Mouse (Mus musculus) myocyte (in vitro differentiated cells): ENCODE measurements around the gene Galnt6.

Source experiments
- E2F4 ChIP-seq: IDR thresholded peaks from one replicate; pipeline ENCODE4 v1.6.1; 2011; ENCODE audit warnings: mild to moderate bottlenecking, control low read depth, moderate library complexity; ENCODE audit not compliant: insufficient read depth
- MAX ChIP-seq: IDR thresholded peaks from one replicate; pipeline ENCODE4 v1.6.1; 2011; ENCODE audit warnings: low read depth, mild to moderate bottlenecking, control low read depth
- MYOG ChIP-seq, 3 experiments: IDR thresholded peaks; one replicate each; pipeline ENCODE4 v1.6.1; 2011; ENCODE audit warnings: control low read depth in 2 of 3, low read depth in 2 of 3, mild to moderate bottlenecking in 2 of 3; ENCODE audit not compliant: insufficient read length in 2 of 3, control insufficient read depth in 1 of 3, insufficient read depth in 1 of 3
- POLR2A ChIP-seq: IDR thresholded peaks from one replicate; pipeline ENCODE4 v1.6.1; 2011; ENCODE audit warnings: low read depth, mild to moderate bottlenecking, control low read depth, moderate library complexity; ENCODE audit not compliant: insufficient read length
- POLR2AphosphoS2 ChIP-seq: IDR thresholded peaks from one replicate; pipeline ENCODE4 v1.6.1; 2011; ENCODE audit warnings: low read depth, control low read depth; ENCODE audit not compliant: insufficient read length

DNA sequence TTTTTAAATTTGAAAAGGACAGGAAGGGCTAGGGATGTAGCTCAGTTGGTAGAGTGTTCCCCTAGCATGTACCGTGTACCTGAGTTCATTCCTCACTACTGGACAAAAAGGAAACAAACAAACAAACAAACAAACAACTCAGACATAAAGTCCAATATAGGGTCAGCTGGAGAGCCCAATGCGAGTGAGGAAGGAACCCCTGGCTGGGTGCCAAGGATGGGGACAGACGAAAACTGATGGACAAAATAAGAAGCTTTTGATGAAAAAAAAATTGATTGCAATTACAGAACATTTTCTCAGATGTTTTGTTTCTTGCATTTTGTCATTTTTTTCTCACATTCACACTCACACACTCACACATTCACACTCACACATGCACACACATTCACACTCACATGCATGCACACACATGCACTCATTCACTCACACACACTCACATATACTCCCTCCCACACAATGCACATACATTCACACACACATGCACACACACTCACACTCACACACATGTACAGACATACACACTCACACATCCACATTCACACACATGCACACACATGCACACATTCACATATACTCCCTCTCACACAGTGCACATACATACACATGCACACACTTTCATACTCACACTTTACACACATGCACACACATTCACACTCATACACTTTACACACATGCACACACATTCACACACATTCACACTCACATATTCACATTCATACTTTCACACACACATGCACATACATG lies 26.9 kb upstream of the Galnt6 start:
- TF ChIP-seq POLR2AphosphoS2 (no peak), POLR2A (no peak), MYOG (IDR thresholded peaks at IDR 0.05; ENCODE audit: control insufficient read depth in 1 of 3, insufficient read depth in 1 of 3, insufficient read length in 2 of 3, low read depth in 2 of 3) (no peak), MAX (no peak), E2F4 (no peak)
